Mouse (Mus musculus): ENCODE data around the gene Pcdh19. TPM values are rescaled to one million over a fixed set of nuclear protein-coding genes. Genes with fewer than 3 reads are reported as not detected.
A peak's percentile ranks its signal among the peaks of the same experiment; 100 is the strongest.

The Pcdh19 gene
- total RNA-seq, 2 experiments from 2014 or later = 8.9 to 9.1 TPM

- DNase-seq (ENCODE audit: low spot score) = no peak
- intact Hi-C loops (cut with DNase I) = no loop called here
Measured at GRCm38 (mm10) chrX:133660111-133660510, 28.7 kb downstream of the Pcdh19 start.

GRCm38 (mm10) chrX:133657308-133658302 lies 31.2 kb downstream of the Pcdh19 start:
- no peak for DNase-seq (ENCODE audit: low spot score)
- intact Hi-C loops (cut with DNase I) = no loop called here

GRCm38 (mm10) chrX:133655876-133656538 lies 32.8 kb downstream of the Pcdh19 start:
- intact Hi-C loops (cut with DNase I) = no loop called here

GRCm38 (mm10) chrX:133655196-133655595 lies 33.6 kb downstream of the Pcdh19 start:
- no peak for DNase-seq (ENCODE audit: low spot score)
- intact Hi-C loops (cut with DNase I) = no loop called here

More at GRCm38 (mm10) chrX:133655876-133656538, 32.8 kb downstream of the Pcdh19 start:
- no peak for DNase-seq (ENCODE audit: low spot score)

- intact Hi-C loops (cut with DNase I) = no loop called here
- DNase-seq (ENCODE audit: low spot score) = no peak
Measured at GRCm38 (mm10) chrX:133653071-133653470, 35.7 kb downstream of the Pcdh19 start.

GRCm38 (mm10) chrX:133650379-133650778 lies 38.4 kb downstream of the Pcdh19 start:
- no peak for DNase-seq (ENCODE audit: low spot score)
- intact Hi-C loops (cut with DNase I) = no loop called here

- no peak for DNase-seq (ENCODE audit: low spot score)
- intact Hi-C loops (cut with DNase I) = no loop called here
Measured at GRCm38 (mm10) chrX:133647809-133648208, 41.0 kb downstream of the Pcdh19 start.

- intact Hi-C loops (cut with DNase I) = no loop called here
- DNase-seq (ENCODE audit: low spot score) = no peak
Measured at GRCm38 (mm10) chrX:133639445-133639844, 49.3 kb downstream of the Pcdh19 start.

GRCm38 (mm10) chrX:133629538-133629937 lies 59.2 kb downstream of the Pcdh19 start:
- DNase-seq (ENCODE audit: low spot score) = peak; percentile 28
- intact Hi-C loops (cut with DNase I) = no loop called here

- intact Hi-C loops (cut with DNase I) = no loop called here
- DNase-seq (ENCODE audit: low spot score) = no peak
Measured at GRCm38 (mm10) chrX:133618222-133618621, 70.6 kb downstream of the Pcdh19 start.

- intact Hi-C loops (cut with DNase I) = no loop called here
- no peak for DNase-seq (ENCODE audit: low spot score)
Measured at GRCm38 (mm10) chrX:133605828-133606227, 83.0 kb downstream of the Pcdh19 start.

GRCm38 (mm10) chrX:133604272-133604671 lies 84.5 kb downstream of the Pcdh19 start:
- intact Hi-C loops (cut with DNase I) = no loop called here
- DNase-seq (ENCODE audit: low spot score) = peak; percentile 38

- no peak for DNase-seq (ENCODE audit: low spot score)
- intact Hi-C loops (cut with DNase I) = no loop called here
Measured at GRCm38 (mm10) chrX:133602068-133602467, 86.7 kb downstream of the Pcdh19 start.

- DNase-seq (ENCODE audit: low spot score) = no peak
- intact Hi-C loops (cut with DNase I) = no loop called here
Measured at GRCm38 (mm10) chrX:133601658-133602057, 87.1 kb downstream of the Pcdh19 start.

- no peak for DNase-seq (ENCODE audit: low spot score)
- intact Hi-C loops (cut with DNase I) = no loop called here
Measured at GRCm38 (mm10) chrX:133601195-133601594, 87.6 kb downstream of the Pcdh19 start.

GRCm38 (mm10) chrX:133575601-133576382 lies 113.0 kb downstream of the Pcdh19 start:
- intact Hi-C loops (cut with DNase I) = no loop called here
- DNase-seq (ENCODE audit: low spot score) = no peak

- intact Hi-C loops (cut with DNase I) = no loop called here
- DNase-seq (ENCODE audit: low spot score) = no peak
Measured at GRCm38 (mm10) chrX:133565355-133565754, 123.4 kb downstream of the Pcdh19 start.
